Mouse (Mus musculus) left cerebral cortex, adult 9 months (tissue): ENCODE results near the gene Fam120c.
"Not testable (repeated sequence)": the region's sequence is repeated elsewhere in the genome, so short reads cannot be mapped to it uniquely, and the experiment has no call there.

Experiments used
- DNase-seq, 2 experiments: peaks; one replicate each; pipeline ENCODE4 v3.0.0; 2022; ENCODE audit warnings: low spot score in 2 of 2

The Fam120c gene

DNA sequence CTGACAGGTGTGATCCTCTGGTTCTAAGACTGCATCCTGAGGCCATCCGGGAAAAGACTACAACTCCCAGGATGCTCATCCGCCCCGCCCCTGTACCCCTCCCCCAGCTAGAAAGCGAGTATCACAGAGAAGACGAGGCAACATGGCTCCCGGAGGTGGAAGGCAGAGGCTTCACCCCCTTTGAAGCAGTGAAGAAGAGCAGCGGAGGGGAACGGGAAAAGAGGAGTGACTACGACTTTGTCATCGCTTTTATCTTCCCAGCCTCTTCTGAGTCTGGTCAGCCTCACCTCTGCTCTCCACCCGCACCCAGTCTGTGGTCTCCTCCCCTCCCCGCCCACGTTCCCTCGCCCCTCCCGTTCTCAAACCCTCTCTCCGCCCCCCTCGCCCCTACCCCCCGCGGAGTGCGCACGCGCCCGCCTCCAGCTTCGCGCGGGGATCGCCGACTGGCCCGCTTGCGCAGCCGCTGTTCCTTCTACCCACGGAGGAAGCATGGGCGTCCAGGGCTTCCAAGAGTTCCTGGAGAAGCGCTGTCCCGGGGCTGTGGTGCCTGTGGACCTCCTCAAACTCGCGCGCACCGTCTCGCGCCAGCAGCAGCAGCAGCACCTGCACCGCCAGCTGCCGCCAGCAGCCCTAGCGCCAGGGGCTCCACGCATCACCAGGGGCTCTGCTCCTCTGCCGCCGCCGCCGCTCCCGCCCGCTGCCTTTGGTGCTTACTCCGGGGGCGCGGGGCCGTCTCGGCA, at the start of gene Fam120c:
TSS of gene Fam120c (plus strand) at position 415 of the 740 bp plus-strand sequence.
- peak; percentile 52 to 81 for DNase-seq

DNA sequence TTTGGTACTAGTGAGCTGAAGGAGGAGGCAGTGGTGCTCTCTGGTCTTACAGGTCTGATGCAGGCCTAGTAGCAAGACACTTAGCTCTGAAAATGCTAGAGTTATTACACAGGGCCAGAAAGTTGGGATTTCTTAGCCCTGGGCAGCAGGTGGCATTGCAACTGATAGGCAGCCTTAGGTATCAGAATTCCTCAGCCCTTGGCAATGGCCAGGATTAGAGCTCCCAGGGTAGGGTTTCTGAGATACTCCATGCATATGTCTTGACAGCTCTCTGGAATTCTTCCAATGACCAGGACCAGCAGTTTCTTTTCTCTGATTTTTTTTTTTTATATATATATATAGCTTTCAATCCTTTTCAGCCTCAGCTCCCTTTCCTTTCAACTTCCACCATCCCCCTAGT, 45.6 kb upstream of the Fam120c start:
- DNase-seq = no peak

DNA sequence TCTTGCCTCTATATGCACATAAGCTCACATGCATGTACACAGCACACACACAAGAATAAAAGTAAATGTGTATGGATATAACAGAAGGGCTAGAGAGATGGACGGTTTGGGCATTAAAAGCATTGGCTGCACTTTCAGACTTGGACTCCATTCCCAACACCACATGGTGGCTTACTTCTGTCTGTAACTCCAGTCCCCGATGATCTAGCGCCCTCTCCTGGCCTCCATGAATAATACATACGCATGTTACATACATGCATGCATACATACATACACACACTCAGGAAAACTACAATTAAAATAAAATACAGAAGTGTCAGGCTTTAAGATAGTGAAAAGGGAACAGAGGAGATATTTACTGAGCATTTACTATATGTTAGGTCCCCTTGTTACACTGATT, 30.2 kb upstream of the Fam120c start:
- no peak for DNase-seq

DNA sequence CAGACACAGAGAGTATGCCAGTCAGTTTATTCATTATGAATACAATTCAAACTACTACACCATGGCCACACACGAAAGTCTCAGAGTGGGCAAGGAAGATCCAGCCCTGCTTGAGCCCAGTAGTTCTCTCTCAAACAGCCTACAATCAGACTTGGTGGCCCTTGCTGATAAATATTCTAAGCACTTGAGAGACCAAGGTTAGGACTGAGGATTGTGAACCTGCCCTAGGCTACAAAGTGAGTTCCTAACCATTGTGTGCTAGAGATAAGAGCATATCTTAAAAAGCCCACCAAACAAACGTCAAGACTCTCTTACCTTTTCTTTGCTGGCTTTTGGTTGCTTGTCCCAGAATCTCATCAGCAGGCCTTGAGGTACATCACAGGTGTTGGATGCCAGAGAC, 10.4 kb upstream of the Fam120c start:
- DNase-seq = no peak

DNA sequence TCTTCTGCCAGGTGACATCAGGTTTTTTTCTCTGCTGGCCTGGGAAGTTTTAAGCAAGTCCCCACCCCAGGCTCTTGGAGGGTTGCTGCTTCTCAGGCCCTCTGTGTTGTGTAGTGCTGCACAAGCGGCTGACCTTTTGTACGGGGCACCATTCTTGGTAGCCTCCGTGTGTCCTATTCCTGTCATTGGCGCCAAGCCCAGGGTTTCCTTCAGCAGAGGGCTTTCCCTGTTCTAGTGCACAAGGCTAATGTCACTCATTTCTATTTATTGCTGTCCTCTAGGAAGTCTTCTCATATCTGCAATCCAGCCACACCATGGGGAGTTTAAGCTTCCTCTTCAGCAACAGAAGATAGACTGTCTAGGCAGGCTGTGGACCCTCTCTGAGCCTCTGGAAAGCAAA, 6.2 kb upstream of the Fam120c start:
- DNase-seq = no peak

DNA sequence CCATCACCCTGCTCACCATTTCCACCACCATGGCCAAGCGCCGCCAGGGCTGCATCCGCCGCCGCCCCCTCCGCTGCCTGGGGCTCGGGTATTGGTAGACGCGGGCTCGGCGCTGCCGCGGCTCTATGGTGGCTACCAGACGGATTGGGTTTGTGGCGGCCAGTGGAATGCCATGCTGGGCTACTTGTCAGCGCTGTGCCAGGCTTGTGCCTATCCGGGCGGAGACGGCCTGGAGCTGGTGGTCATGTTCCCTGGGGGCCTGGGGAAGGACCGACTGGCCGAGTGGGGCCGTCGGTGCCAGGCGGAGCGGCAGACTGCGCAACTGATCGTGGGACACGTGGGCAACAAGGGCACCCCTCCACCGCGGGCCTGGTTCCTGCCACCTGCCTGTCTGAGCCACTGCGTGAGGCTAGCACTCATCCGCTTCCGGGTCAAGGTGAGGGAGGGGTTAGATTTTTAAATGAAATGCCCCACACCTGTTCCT, 568 bp downstream of the Fam120c start:
- DNase-seq = peak in 1 of 2 experiments; percentile 37

DNA sequence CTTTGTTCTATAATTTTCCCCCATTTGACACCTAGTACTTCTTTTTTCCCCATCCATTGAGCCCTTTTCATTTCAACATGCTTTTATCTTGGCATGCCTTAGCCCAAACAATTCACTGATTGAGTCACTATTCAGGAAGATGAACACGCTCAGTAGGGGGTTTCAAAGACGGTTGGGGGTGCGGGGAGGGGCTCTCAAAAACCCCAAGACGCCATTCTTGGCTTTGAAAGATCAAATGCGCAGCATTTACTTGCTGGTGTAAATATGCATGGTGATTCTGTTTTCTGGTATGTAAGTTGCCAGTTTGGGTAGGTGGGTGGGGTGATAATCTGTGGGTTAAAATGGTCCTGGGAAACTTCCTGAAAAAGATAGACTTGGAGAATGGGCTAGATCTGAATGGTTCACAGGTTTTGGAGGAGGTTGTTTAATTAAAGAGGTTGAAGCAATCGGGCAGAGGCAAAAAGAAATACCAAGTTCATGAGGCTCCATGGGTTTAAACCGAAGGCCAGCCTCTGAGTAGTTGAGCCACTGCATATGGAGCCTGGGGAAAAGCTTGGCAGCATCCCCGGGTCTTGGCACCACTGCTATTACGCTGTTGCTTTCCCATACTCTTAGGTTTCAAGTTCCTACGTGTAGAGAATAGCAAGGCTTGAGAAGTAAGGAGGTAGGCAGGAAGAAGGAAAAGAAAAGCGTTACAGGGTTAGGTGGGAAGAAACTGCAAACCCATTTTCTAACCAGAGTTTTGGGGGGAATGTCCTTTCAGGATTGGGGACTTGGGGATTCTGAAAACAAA, 1.6 kb downstream of the Fam120c start:
- no peak for DNase-seq

DNA sequence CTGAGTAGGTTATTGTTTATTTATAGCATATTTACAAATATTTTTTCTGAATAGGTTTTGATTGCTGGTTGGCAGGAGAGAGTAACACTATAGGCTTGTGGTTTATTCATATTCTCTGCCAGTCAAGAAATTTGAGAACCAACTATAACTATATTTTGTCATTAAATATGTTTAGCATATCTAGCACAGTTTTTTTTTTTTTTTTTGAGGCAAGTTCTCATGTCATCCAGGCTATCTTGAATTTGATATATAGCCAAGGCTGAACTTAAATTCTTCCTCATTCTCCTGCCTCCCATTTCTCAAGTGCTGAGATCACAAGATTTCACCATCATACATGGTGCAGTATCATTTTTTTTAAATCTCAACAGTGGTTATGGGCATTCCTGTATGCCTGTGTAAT, 3.3 kb downstream of the Fam120c start:
- no peak for DNase-seq

DNA sequence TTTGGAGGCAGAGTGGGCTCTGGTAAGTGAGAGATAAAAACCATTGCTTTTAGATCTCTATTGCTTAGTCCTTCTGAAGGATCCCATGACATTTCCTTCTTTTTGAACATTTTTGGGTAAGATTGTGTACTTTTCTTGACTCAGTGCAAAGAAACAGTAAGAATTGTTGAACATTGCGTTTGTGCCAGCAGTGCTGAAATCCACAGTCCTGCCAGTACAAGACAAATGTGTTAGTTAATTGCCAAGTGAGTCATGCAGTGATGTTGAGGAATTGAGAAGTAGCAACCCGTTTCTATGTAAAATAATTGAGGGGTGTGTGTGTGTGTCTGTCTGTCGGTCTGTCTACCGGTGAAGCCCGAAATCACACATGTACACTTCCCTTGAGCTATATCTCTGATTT, 5.3 kb downstream of the Fam120c start:
- no peak for DNase-seq

DNA sequence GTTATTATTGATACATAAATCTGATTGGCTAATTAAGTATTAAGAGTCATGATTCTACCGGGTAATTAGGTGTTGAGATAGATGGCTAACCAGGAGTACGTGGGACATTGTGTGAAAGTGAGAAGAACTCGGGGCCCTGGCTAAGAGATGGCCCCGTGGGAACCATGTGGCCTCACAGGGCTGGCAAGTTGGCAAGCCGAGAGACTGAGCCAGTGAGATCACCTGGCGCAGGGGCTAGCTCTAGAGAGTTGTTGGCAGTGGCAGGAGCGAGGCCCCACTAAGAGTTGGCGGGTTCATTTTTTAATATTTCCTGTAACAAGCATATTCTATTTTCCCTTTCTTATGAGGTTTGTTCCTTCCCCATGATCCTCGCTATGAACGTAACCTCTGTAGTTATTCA, 74.8 kb downstream of the Fam120c start:
- no peak for DNase-seq

DNA sequence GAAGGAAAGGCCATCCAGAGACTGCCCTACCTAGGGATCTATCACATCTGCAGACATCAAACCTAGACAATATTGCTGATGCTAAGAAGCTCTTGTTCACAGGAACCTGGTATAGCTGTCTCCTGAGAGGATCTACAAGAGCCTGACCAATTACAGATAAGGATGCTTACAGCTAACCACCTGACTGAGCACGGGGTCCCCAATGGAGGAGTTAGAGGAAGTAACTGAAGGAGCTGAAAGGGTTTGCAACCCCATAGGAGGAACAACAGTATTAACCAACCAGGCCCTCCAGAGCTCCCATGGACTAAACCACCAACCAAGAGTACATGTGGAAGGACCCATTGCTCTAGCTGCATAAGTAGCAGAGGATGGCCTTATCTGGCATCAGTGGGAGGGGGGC, 76.8 kb downstream of the Fam120c start:
- no peak for DNase-seq

DNA sequence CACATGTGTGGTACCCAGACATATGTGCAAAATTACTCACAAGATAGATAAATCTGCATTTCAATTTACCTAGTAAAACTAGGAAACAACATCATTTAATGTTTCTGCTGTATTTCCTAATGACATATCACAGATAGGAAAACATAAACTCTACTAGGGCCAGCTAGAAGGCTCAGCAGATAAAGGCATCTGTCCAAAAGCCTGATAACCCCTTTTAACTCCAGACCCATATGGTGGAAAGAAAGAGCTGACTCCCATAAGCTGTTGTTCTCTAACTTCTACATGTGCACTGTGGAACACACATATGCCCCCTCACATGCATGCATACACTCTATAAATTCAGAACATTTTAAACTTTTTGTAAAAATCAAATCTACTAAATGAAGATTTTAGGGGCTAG, 99.7 kb downstream of the Fam120c start:
- no peak for DNase-seq

DNA sequence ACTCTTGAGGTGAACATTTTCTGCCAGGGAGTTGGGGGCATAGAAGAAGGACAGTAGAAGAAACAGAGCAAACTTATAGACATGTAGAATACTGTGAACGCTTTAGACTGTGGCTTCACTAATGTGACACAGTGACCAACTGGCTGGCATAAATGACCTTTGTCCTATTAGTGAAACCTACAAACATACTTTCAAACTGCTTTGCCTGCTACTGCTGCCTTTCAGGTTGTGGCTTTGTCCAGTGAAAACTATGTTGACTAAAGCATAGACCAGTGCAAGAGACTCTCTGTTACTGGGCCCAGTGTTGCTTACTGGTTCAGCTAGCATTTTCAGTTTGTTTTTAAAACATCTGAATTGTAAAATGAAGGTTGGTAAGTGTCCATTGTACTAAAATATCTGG, 100.2 kb downstream of the Fam120c start:
- no peak for DNase-seq

DNA sequence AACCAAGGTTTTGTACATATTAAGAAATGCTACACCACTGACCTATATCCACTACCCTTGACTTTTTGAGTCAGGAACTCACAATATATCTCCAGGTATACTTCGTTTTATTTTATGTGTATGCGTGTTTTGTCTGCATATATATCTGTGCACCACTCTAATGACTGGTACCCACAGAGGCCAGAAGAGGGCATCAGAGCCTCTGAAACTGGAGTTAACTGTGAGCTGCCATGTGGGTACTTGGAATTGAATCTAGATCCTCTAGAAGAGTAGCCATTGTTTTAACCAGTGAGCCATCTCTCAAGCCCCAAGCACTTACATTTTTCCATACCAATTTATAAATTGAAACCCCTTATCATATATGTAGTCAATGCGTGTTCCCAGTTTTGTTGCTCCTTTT, 144.2 kb downstream of the Fam120c start:
- no peak for DNase-seq

DNA sequence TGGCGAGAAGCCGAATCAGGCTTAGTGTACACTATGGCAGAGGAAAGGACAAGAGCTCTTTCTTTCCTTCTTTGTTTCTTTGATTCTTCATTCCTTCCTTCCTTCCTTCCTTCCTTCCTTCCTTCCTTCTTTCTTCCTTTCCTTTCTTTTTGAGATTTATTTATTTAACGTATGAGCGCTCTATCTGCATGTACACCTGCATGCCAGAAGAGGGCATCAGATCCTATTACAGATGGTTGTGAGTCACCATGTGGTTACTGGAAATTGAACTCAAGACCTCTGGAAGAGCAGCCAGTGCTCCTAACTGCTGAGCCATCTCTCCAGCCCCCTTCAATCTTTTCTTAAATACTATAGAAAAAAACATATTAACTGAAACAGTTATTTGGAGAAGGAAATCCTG, 149.3 kb downstream of the Fam120c start:
- not testable (repeated sequence) for DNase-seq

DNA sequence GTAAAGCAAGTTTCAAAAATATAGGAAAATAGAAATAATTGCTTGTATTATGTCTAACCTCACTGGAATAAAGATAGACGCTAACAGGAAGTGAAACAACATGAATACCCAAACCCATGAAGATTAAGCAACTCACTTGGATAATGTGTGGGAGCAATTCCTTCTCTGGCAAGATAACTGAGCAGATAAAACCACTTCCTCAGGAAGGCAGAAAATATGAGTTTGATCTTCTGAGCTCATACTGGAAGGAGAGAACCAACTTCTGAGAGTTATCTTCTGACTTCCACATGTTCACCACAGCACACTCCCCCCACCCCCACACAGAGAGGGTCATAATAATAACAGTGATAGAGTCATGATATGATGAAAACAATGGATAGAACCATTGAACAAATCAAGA, 152.6 kb downstream of the Fam120c start:
- DNase-seq = no peak

DNA sequence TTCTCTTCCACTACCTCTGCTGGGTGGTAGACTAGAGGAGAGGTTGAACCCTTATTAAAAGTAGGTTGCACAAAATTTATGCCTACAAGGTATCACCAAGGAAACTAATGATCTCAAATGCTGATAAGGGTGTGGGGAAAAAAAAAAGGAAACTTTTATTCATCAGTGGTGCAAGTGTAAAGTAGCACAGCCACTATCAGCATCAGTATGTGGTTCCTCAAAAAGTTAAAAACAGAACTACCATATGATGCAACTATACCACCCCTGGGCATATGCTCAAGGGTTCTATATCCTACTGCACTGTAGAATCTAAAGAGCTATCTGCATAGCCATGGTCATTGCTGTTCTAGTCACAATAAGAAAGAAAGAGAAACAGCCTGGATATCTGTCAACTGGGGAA, 164.6 kb downstream of the Fam120c start:
- no peak for DNase-seq

DNA sequence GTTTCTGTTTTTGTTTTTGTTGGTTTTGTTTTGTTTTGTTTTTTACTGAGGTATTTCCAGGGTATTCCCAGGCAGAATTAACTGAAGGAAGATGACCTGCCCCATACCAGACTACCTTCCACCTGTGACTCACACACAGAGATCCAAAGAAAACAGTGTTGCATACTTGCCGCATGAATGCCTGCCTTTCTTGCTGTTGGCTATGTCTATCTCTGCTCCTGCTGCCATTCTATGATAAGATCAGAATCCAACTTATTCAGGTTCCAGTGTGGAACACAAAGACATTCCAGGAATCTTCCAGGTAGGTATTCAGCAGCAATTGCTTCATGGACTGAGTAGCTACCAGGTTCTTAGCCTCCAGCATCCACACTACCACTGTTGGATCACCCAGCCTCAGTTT, 165.9 kb downstream of the Fam120c start:
- DNase-seq = no peak

DNA sequence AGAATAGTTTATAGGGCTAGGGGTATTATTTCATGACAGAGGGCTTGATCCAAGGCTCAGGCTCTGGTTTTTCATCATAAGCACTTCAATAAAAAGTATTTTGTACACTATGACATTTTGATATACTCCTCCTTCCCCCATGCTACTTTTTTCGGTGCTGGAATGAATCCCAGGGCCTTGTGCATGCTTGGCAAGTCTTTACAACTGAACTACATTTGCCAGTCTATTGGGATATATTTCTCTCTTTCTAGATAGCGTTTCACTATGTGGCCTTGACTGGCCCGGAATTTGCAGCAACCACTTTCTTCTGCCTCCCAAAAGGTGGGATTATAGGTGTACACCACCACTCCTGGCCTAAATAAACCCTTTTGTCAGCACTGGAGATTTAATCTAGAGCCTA, 169.1 kb downstream of the Fam120c start:
- no peak for DNase-seq

DNA sequence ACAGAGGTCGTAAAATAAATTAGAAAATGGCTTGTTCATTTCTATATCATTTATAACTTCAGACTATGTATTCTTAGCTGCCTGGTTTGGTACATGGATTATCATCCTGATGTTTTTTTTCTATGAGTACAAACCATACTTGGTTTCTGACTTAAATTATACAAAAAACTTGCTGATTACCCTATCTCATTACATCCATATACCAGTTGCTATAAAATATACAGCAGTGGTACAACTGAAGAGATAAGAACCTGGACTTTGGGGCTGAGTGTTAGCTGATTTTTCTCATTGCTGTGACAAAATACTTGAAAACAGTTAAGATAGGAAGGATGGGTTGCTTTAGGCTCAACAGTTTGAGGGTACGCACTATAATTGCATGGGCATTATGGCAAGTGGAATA, 169.7 kb downstream of the Fam120c start:
- no peak for DNase-seq

DNA sequence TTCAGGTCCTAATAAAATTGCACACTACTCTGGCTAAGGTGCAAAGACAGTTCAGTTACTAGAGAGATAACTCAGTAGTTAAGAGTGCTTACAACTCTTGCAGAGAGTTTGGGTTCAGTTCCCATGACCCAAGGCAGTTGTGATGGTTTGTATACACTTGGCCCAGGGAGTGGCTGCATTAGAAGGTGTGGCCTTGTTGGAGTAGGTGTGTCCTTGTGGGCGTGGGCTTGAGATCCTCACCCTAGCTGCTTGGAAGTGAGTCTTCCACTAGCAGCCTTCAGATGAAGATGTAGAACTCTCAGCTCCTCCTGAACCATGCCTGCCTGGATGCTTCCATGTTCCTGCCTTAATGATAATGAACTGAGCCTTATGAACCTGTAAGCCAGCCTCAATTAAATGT, 174.2 kb downstream of the Fam120c start:
- DNase-seq = no peak

DNA sequence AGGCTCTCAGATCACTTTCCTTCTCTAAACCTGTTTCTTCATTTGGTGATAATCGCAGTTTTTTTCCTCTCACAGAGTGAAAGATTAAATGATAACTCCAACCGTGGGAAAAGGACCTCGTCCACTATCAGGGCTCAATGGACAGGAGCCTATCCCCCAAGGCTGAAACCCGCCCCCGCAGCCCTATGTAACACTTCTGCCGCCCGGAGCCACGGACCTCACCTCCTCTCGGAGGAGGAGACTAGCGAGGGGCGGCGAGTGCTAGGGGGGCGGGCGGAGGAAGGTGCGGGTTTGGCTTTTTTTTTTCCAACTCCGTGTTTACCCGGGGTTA, 176.1 kb downstream of the Fam120c start:
- DNase-seq = no peak
